Mouse (Mus musculus) left cerebral cortex, postnatal 25 days (tissue): ENCODE measurements around the gene Tango6. TPM values are rescaled to one million over a fixed set of nuclear protein-coding genes. Genes with fewer than 3 reads are reported as not detected.

Experiments used
- DNase-seq, 2 experiments: peaks; one replicate each; pipeline ENCODE4 v3.0.0; 2022; ENCODE audit warnings: low spot score in 2 of 2, mixed read lengths in 1 of 2
- intact Hi-C: fragments of 180-260 bp; cut with DNase I; formaldehyde crosslinking; loops from one replicate; pipeline ENCODE4 v1.15.1; 2025
- total RNA-seq, 2 experiments: library from RNA; stranded (reverse); gene quantifications; 2 replicates each; pipeline ENCODE4 v1.2.3; 2021

The Tango6 gene
- 1 to 10 TPM; 5.7 to 7.0 TPM for total RNA-seq

GRCm38 (mm10) chr8:106682971-106683668 lies at the start of gene Tango6:
Tango6 (plus strand) TSS chr8:106683068.
- peak; percentile 90 to 93 for DNase-seq
- intact Hi-C loops = loop anchor here (10.0 kb wide), 1 partner anchor 352 kb away; the partner anchor contains the start of gene Vps4a

GRCm38 (mm10) chr8:106633361-106634158 lies 49.3 kb upstream of the Tango6 start:
- intact Hi-C loops = no loop called here
- no peak for DNase-seq

GRCm38 (mm10) chr8:106635284-106635683 lies 47.6 kb upstream of the Tango6 start:
- intact Hi-C loops = no loop called here
- DNase-seq = no peak

- DNase-seq = no peak
- intact Hi-C loops = no loop called here
These were observed 45.4 kb upstream of the Tango6 start for GRCm38 (mm10) chr8:106637446-106637845.

GRCm38 (mm10) chr8:106638768-106639295 lies 44.0 kb upstream of the Tango6 start:
- intact Hi-C loops = no loop called here

GRCm38 (mm10) chr8:106640212-106640611 lies 42.7 kb upstream of the Tango6 start:
- intact Hi-C loops = no loop called here
- no peak for DNase-seq

More at GRCm38 (mm10) chr8:106638768-106639295, 44.0 kb upstream of the Tango6 start:
- DNase-seq = no peak

- DNase-seq = no peak
- intact Hi-C loops = no loop called here
These were observed 41.9 kb upstream of the Tango6 start for GRCm38 (mm10) chr8:106640921-106641320.

GRCm38 (mm10) chr8:106642172-106642571 lies 40.7 kb upstream of the Tango6 start:
- DNase-seq = no peak
- intact Hi-C loops = no loop called here

GRCm38 (mm10) chr8:106643100-106643499 lies 39.8 kb upstream of the Tango6 start:
- intact Hi-C loops = no loop called here
- no peak for DNase-seq

- intact Hi-C loops = loop anchor here (5.0 kb wide), 1 partner anchor 233 kb away; no protein-coding TSS in a partner anchor
- no peak for DNase-seq
These were observed 37.9 kb upstream of the Tango6 start for GRCm38 (mm10) chr8:106644957-106645356.

- intact Hi-C loops = loop anchor here (2.0 to 5.0 kb wide), 2 partner anchors 85 to 234 kb away; no protein-coding TSS in a partner anchor
- no peak for DNase-seq
These were observed 36.7 kb upstream of the Tango6 start for GRCm38 (mm10) chr8:106646153-106646552.

- no peak for DNase-seq
- intact Hi-C loops = loop anchor here (1.0 to 5.0 kb wide), 3 partner anchors 86 to 234 kb away; no protein-coding TSS in a partner anchor
These were observed 36.1 kb upstream of the Tango6 start for GRCm38 (mm10) chr8:106646731-106647130.

- peak; percentile 78 to 80 for DNase-seq
- intact Hi-C loops = loop anchor here (1.0 to 5.0 kb wide), 3 partner anchors 87 to 235 kb away; no protein-coding TSS in a partner anchor
These were observed 35.5 kb upstream of the Tango6 start for GRCm38 (mm10) chr8:106647387-106647786.

GRCm38 (mm10) chr8:106648421-106648820 lies 34.4 kb upstream of the Tango6 start:
- intact Hi-C loops = loop anchor here (5.0 kb wide), 1 partner anchor 236 kb away; no protein-coding TSS in a partner anchor
- DNase-seq = no peak

GRCm38 (mm10) chr8:106651994-106652393 lies 30.9 kb upstream of the Tango6 start:
- no peak for DNase-seq
- intact Hi-C loops = no loop called here

- intact Hi-C loops = no loop called here
- no peak for DNase-seq
These were observed 26.8 kb upstream of the Tango6 start for GRCm38 (mm10) chr8:106656046-106656445.

- intact Hi-C loops = no loop called here
- DNase-seq = no peak
These were observed 10.1 kb upstream of the Tango6 start for GRCm38 (mm10) chr8:106672786-106673185.

GRCm38 (mm10) chr8:106674318-106674717 lies 8.6 kb upstream of the Tango6 start:
- intact Hi-C loops = no loop called here
- DNase-seq = no peak

GRCm38 (mm10) chr8:106674894-106675293 lies 8.0 kb upstream of the Tango6 start:
- DNase-seq = no peak
- intact Hi-C loops = no loop called here

- no peak for DNase-seq
- intact Hi-C loops = loop anchor here (10.0 kb wide), 1 partner anchor 350 kb away; the partner anchor contains the start of gene Vps4a
These were observed 1.5 kb downstream of the Tango6 start for GRCm38 (mm10) chr8:106684387-106684786.
